Mouse (Mus musculus): Measurements from ENCODE around the gene Tmem106c.

GRCm38 (mm10) chr15:97999991-98000390, 36.0 kb downstream of the Tmem106c start:
- TF ChIP-seq CTCF (IDR thresholded peaks at IDR 0.05; ENCODE audit: control insufficient read depth, insufficient read depth, low read length) (no peak), POLR2A (IDR thresholded peaks at IDR 0.05; ENCODE audit: borderline replicate concordance, control insufficient read depth, low read depth, low read length) (no peak)

Data from bone marrow, adult 2 months (tissue).